Comparison of ENCODE assay signal across 15 mouse cellular contexts in genomic region chr8:126872574-126872973, GRCm38 (mm10).
DNase-seq lines count a peak whose midpoint lies in the region; ATAC-seq lines count a peak whose summit lies in the region.
"Had no signal": no experiment of that assay in that cellular context is flagged by ENCODE, and none has a peak within 500 bp of the region (broad histone marks: within the 10 kb centered on the region; RNA-seq: fewer than 3 reads in every experiment).

No protein-coding gene starts in this region.

- peak; percentile 72 to 90 for DNase-seq in heart, adult 18-20 months
- DNase-seq in heart, postnatal 4 days, result no peak
- DNase-seq in monocyte, adult 2 months (ENCODE audit: low read depth in 1 of 2, low spot score in 2 of 2), result peak; percentile 24 to 48
- DNase-seq in skeletal muscle tissue, adult 2 months (ENCODE audit: low read depth, low spot score), result peak; percentile 91
- DNase-seq in B cell, adult 2 months, result no peak
- DNase-seq: cerebellum, adult 9-11 months; spleen, adult 18-20 months; thymus, postnatal 25 days had no signal

- no peak overlapping the region for H3K4me3 ChIP-seq in midbrain, embryonic 16.5 days (ENCODE audit: low read depth, low read length)
- H3K4me3 ChIP-seq: forebrain, embryonic 12.5 days; limb, embryonic 10.5 days; neural tube, embryonic 12.5 days had no signal

- H3K27ac ChIP-seq in midbrain, embryonic 16.5 days (ENCODE audit: low read length), result no peak overlapping the region
- H3K27ac ChIP-seq: forebrain, embryonic 12.5 days; limb, embryonic 10.5 days; neural tube, embryonic 12.5 days had no signal

- H3K4me1 ChIP-seq in midbrain, embryonic 16.5 days (ENCODE audit: control insufficient read depth, insufficient read depth, low read length), result no peaks in the 10 kb centered on the region
- H3K4me1 ChIP-seq: forebrain, embryonic 12.5 days; neural tube, embryonic 12.5 days had no signal

- no peaks in the 10 kb centered on the region for H3K36me3 ChIP-seq in midbrain, embryonic 16.5 days (ENCODE audit: control insufficient read depth, insufficient read depth, low read length)
- H3K36me3 ChIP-seq: forebrain, embryonic 12.5 days; limb, embryonic 10.5 days; neural tube, embryonic 12.5 days had no signal

- no peak for ATAC-seq in monocyte, adult 5-6 weeks (replicated peaks; ENCODE audit: insufficient number of reproducible peaks, low FRiP score, low TSS enrichment, poor library complexity, severe bottlenecking)
- ATAC-seq in granulocyte monocyte progenitor cell, adult 5-6 weeks (replicated peaks; ENCODE audit: poor library complexity, severe bottlenecking), result 0 out of 2 replicates have a peak, but pooled peaks have one; percentile 4
- ATAC-seq in midbrain, embryonic 16.5 days, result no peak
- ATAC-seq: intestine, embryonic 16.5 days had no signal

- no peak overlapping the region for H3K4me2 ChIP-seq in midbrain, embryonic 16.5 days (ENCODE audit: low read length)
- H3K4me2 ChIP-seq: forebrain, embryonic 12.5 days; neural tube, embryonic 12.5 days had no signal

- no peaks in the 10 kb centered on the region for H3K27me3 ChIP-seq in midbrain, embryonic 16.5 days (ENCODE audit: control insufficient read depth, insufficient read depth, low read depth, low read length)
- H3K27me3 ChIP-seq: forebrain, embryonic 12.5 days; neural tube, embryonic 12.5 days had no signal

- 94% methylated on average over 4 of the region's 4 CpGs for WGBS in midbrain, embryonic 16.5 days

- H3K9me3 ChIP-seq in midbrain, embryonic 16.5 days (replicated peaks; ENCODE audit: control insufficient read depth, low read length, poor library complexity, severe bottlenecking), result no peaks in the 10 kb centered on the region
- H3K9me3 ChIP-seq: forebrain, embryonic 12.5 days; limb, embryonic 10.5 days had no signal

- H3K9ac ChIP-seq in midbrain, embryonic 16.5 days (ENCODE audit: low read depth, low read length), result no peak overlapping the region
- H3K9ac ChIP-seq: forebrain, embryonic 12.5 days; neural tube, embryonic 12.5 days had no signal

Comparison
In these comparisons a context has a peak if more than half of its experiments do, and no peak if none do; other contexts are left out.
1. DNase-seq: peak in heart, adult 18-20 months (2 of 2), monocyte, adult 2 months (2 of 2) and skeletal muscle tissue, adult 2 months (single experiment); none in heart, postnatal 4 days (single experiment) and B cell, adult 2 months (0 of 2).